Mouse (Mus musculus): ENCODE results near the gene Cabp5. TPM values are rescaled to one million over a fixed set of nuclear protein-coding genes. Genes with fewer than 3 reads are reported as not detected.
"Not testable (repeated sequence)": the region's sequence is repeated elsewhere in the genome, so short reads cannot be mapped to it uniquely, and the experiment has no call there.

The Cabp5 gene
- polyA plus RNA-seq (2012; rRNA removed): not detected in 2 replicates

- no peak for DNase-seq (ENCODE audit: low read depth)
Measured at GRCm38 (mm10) chr7:13397832-13398231, at the start of gene Cabp5. Gene Cabp5, plus strand, starts transcription at chr7:13398132.

- no peak for DNase-seq (ENCODE audit: low read depth)
Measured at GRCm38 (mm10) chr7:13355943-13356342, 42.0 kb upstream of the Cabp5 start.

GRCm38 (mm10) chr7:13380588-13380987, 17.3 kb upstream of the Cabp5 start:
- no peak for DNase-seq (ENCODE audit: low read depth)

DNA sequence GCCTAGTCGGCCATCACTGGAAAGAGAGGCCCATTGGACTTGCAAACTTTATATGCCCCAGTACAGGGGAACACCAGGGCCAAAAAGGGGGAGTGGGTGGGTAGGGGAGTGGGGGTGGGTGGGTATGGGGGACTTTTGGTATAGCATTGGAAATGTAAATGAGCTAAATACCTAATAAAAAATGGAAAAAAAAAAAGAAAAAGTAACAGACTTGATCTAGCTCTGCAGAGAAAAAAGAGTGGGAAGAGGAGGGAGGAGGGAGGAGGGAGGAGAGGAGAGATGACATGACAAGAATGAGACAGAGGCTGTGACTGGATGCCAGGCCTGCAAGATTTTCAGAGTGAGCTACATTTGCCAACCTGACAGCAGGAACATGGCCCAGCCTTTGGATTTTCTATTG, 52.6 kb downstream of the Cabp5 start, which contains the start of gene Bsph1:
Gene Bsph1 (plus strand): TSS at position 301 of the 400 bp plus-strand sequence.
- not testable (repeated sequence) for DNase-seq (ENCODE audit: low read depth)

Other genes with a start within 250 kb of the Cabp5 start
- not detected in 2 replicates for gene Vmn1r88, start 238.6 kb upstream of the Cabp5 start, polyA plus RNA-seq (2012; rRNA removed)
- not detected in 2 replicates for gene Vmn1r89, start 185.1 kb upstream of the Cabp5 start, polyA plus RNA-seq (2012; rRNA removed)
- gene Lig1, start 120.8 kb upstream of the Cabp5 start, polyA plus RNA-seq (2012; rRNA removed): 7.0 and 7.8 TPM in 2 replicates
- gene Zswim9, start 119.4 kb upstream of the Cabp5 start, polyA plus RNA-seq (2012; rRNA removed): 3.8 and 4.5 TPM in 2 replicates
- 0.62 and 1.1 TPM in 2 replicates for gene Pla2g4c, start 73.5 kb upstream of the Cabp5 start, polyA plus RNA-seq (2012; rRNA removed)
- gene Bsph1, start 52.7 kb downstream of the Cabp5 start, polyA plus RNA-seq (2012; rRNA removed): 14.0 and 19.7 TPM in 2 replicates
- gene Bsph2, start 172.9 kb downstream of the Cabp5 start, polyA plus RNA-seq (2012; rRNA removed): 82.9 and 139 TPM in 2 replicates
- gene Sult2a5, start 225.8 kb downstream of the Cabp5 start, polyA plus RNA-seq (2012; rRNA removed): 0.11 TPM in 1 of 2 replicates, not detected in the other

Data from gonadal fat pad, adult 2 months (tissue).